8 mouse cellular contexts compared by ENCODE assay signal in the genomic region with DNA sequence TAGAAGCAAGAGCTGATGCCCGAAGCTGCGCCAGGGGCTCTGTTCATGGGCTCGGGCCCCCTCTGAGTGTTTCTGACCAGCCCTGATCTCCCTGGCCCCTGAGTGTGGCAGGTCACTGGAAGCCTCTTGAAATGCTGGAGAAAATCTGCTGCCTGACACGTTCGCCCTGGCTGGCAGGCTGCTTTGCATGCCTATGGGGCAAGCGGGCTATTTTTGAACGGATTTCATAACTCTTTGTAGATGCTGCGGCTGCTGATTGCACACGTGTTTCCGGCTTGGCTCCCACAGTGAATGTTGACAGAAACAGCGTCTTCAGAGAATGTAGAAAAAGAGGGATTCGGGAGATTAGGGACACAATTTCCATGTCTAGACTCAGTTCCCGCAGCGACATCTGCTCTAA.
DNase-seq lines count a peak whose midpoint lies in the region; ATAC-seq and TF ChIP-seq lines count a peak whose summit lies in the region.

No protein-coding gene starts in this region.

- no peak for ATAC-seq in CD4-positive, CD25-positive, alpha-beta regulatory T cell, adult 4 months
- peak; percentile 42; the same call in 1 of the 2 replicates for ATAC-seq in heart, embryonic 12.5 days (ENCODE audit: insufficient number of reproducible peaks, low FRiP score)
- ATAC-seq in megakaryocyte, adult 5-6 weeks (ENCODE audit: poor library complexity, severe bottlenecking) = peak; percentile 89
- no peak for ATAC-seq in stomach, embryonic 16.5 days (ENCODE audit: insufficient read depth, low FRiP score)

- H3K9me3 ChIP-seq in embryonic facial prominence, embryonic 10.5 days = no peaks in the 10 kb centered on the region
- peaks cover 4% of the 10 kb centered on the region; the same call in 1 of the 2 replicates for H3K9me3 ChIP-seq in heart, embryonic 12.5 days (replicated peaks)
- H3K9me3 ChIP-seq in stomach, embryonic 16.5 days (replicated peaks; ENCODE audit: control insufficient read depth, low read length) = no peaks in the 10 kb centered on the region

- peak overlapping the region; percentile 6; the same call in 1 of the 2 replicates for H3K9ac ChIP-seq in heart, embryonic 12.5 days
- H3K9ac ChIP-seq in stomach, embryonic 16.5 days (ENCODE audit: low read length) = no peak overlapping the region

- intact Hi-C loops in left cerebral cortex, adult 2 months (cut with DNase I) = no loop called here

- H3K27ac ChIP-seq in embryonic facial prominence, embryonic 10.5 days (replicated peaks) = peak overlapping the region; percentile 44; the same call in 1 of the 2 replicates
- H3K27ac ChIP-seq in heart, embryonic 12.5 days (ENCODE audit: poor library complexity, severe bottlenecking) = peak overlapping the region; percentile 61
- peak overlapping the region; percentile 58 for H3K27ac ChIP-seq in left cerebral cortex, adult 2 months
- no peak overlapping the region for H3K27ac ChIP-seq in stomach, embryonic 16.5 days (ENCODE audit: low read length)

- no peak overlapping the region for H3K4me3 ChIP-seq in embryonic facial prominence, embryonic 10.5 days
- peak overlapping the region; percentile 11; the same call in 1 of the 2 replicates for H3K4me3 ChIP-seq in heart, embryonic 12.5 days
- H3K4me3 ChIP-seq in left cerebral cortex, adult 2 months = no peak overlapping the region
- no peak overlapping the region for H3K4me3 ChIP-seq in stomach, embryonic 16.5 days (replicated peaks; ENCODE audit: low read length)

- peak; percentile 9 for DNase-seq in CD4-positive, CD25-positive, alpha-beta regulatory T cell, adult 2 months (ENCODE audit: low read depth, low spot score)
- peak; percentile 36 for DNase-seq in 3134 (ENCODE audit: extremely low read depth, insufficient read length, low spot score)
- DNase-seq in embryonic facial prominence, embryonic 10.5 days (ENCODE audit: low spot score) = no peak
- peak; percentile 34 to 47 for DNase-seq in left cerebral cortex, adult 2 months (ENCODE audit: extremely low spot score in 1 of 2, low spot score in 2 of 2)

- TF ChIP-seq CTCF in left cerebral cortex, adult 2 months (IDR thresholded peaks at IDR 0.05) = no peak

- H3K27me3 ChIP-seq in embryonic facial prominence, embryonic 10.5 days (replicated peaks; ENCODE audit: low read depth, poor library complexity, severe bottlenecking) = no peaks in the 10 kb centered on the region
- H3K27me3 ChIP-seq in heart, embryonic 12.5 days (replicated peaks) = no peaks in the 10 kb centered on the region
- H3K27me3 ChIP-seq in stomach, embryonic 16.5 days (ENCODE audit: control insufficient read depth, insufficient read depth, low read length) = no peaks in the 10 kb centered on the region

- H3K36me3 ChIP-seq in embryonic facial prominence, embryonic 10.5 days (replicated peaks) = no peaks in the 10 kb centered on the region
- H3K36me3 ChIP-seq in heart, embryonic 12.5 days = no peaks in the 10 kb centered on the region
- H3K36me3 ChIP-seq in stomach, embryonic 16.5 days (ENCODE audit: control insufficient read depth, insufficient read depth, low read length) = no peaks in the 10 kb centered on the region

- H3K4me2 ChIP-seq in heart, embryonic 12.5 days = peak overlapping the region; percentile 53
- H3K4me2 ChIP-seq in stomach, embryonic 16.5 days (ENCODE audit: low read depth, low read length) = peak overlapping the region; percentile 1; the same call in 1 of the 2 replicates

- WGBS in embryonic facial prominence, embryonic 10.5 days = 72% methylated on average over 14 of the region's 14 CpGs
- 28% methylated on average over 14 of the region's 14 CpGs for WGBS in heart, embryonic 12.5 days
- 60% methylated on average over 14 of the region's 14 CpGs for WGBS in stomach, embryonic 16.5 days

- H3K4me1 ChIP-seq in embryonic facial prominence, embryonic 10.5 days = peaks cover 4% of the 10 kb centered on the region; the same call in 1 of the 2 replicates
- H3K4me1 ChIP-seq in heart, embryonic 12.5 days (replicated peaks) = peaks cover 14% of the 10 kb centered on the region
- H3K4me1 ChIP-seq in stomach, embryonic 16.5 days (ENCODE audit: control insufficient read depth, insufficient read depth, low read length) = no peaks in the 10 kb centered on the region

Comparison
In these comparisons a context has a peak if more than half of its experiments do, and no peak if none do; other contexts are left out.
1. ATAC-seq: peak in heart, embryonic 12.5 days (single experiment) and megakaryocyte, adult 5-6 weeks (single experiment); none in CD4-positive, CD25-positive, alpha-beta regulatory T cell, adult 4 months (single experiment) and stomach, embryonic 16.5 days (single experiment).